Mouse (Mus musculus) heart, adult 2 months (tissue): ENCODE data around the gene Wwox. TPM values are rescaled to one million over a fixed set of nuclear protein-coding genes. Genes with fewer than 3 reads are reported as not detected.

Experiments
- DNase-seq, 2 experiments: peaks; one replicate each; pipeline ENCODE4 v3.0.0; 2021
- H3K27ac ChIP-seq: fragments of 200-600 bp; 2 replicates; pipeline ENCODE4 v1.8.1; 2022
- H3K27me3 ChIP-seq: fragments of 200-500 bp; 2 replicates; pipeline ENCODE4 v1.6.1; 2012; ENCODE audit warnings: mild to moderate bottlenecking, low read length, inconsistent platforms, mixed read lengths; ENCODE audit not compliant: control insufficient read depth, insufficient read depth
- H3K36me3 ChIP-seq: fragments of 200-500 bp; 2 replicates; pipeline ENCODE4 v1.6.1; 2012; ENCODE audit warnings: low read length, inconsistent platforms; ENCODE audit not compliant: control insufficient read depth, insufficient read depth
- H3K4me1 ChIP-seq: fragments of 200-500 bp; 2 replicates; pipeline ENCODE4 v1.6.1; 2011; ENCODE audit warnings: low read length; ENCODE audit not compliant: control insufficient read depth, insufficient read depth
- H3K4me3 ChIP-seq: fragments of 200-600 bp; 2 replicates; pipeline ENCODE4 v1.8.1; 2022
- H3K79me2 ChIP-seq: fragments of 200-500 bp; replicated peaks from 2 replicates; pipeline ENCODE4 v1.6.1; 2012; ENCODE audit warnings: mild to moderate bottlenecking, inconsistent platforms, low read length, moderate library complexity, mixed read lengths; ENCODE audit not compliant: control insufficient read depth, insufficient read depth
- H3K9ac ChIP-seq: fragments of 200-500 bp; 2 replicates; pipeline ENCODE4 v1.6.1; 2012; ENCODE audit warnings: low read depth, mild to moderate bottlenecking, control low read depth, inconsistent platforms, low read length, mixed read lengths
- CTCF ChIP-seq: fragments of 200-600 bp; IDR thresholded peaks from 2 replicates; pipeline ENCODE4 v1.8.1; 2022; ENCODE audit warnings: antibody characterized with exemption, mild to moderate bottlenecking, moderate library complexity
- EP300 ChIP-seq: fragments of 200-500 bp; IDR thresholded peaks from 2 replicates; pipeline ENCODE4 v1.6.1; 2011; ENCODE audit warnings: low read depth, low read length, control low read depth; ENCODE audit not compliant: insufficient read depth
- POLR2A ChIP-seq: fragments of 200-500 bp; IDR thresholded peaks from 2 replicates; pipeline ENCODE4 v1.6.1; 2011; ENCODE audit warnings: mild to moderate bottlenecking, low read depth, low read length, control low read depth; ENCODE audit not compliant: insufficient read depth
- WGBS: fragments of 180-500 bp; shearing (Covaris S2); methylation state at CpG from one replicate; pipeline ENCODE4 v1.1.7; 2018; 5-methylcytosine and 5-hydroxymethylcytosine counted together
- intact Hi-C: fragments of 180-260 bp; cut with DNase I; formaldehyde crosslinking; loops from one replicate; pipeline ENCODE4 v1.15.1; 2025
- polyA plus RNA-seq: library from polyadenylated mRNA; depleted of rRNA; stranded (reverse); fragments of >200 nt; gene quantifications from 2 replicates; pipeline ENCODE4 v1.2.3, GENCODE M21; 2012
- total RNA-seq, 2 experiments: library from RNA; stranded (reverse); gene quantifications; 2 replicates each; pipeline ENCODE4 v1.2.3; 2021

Gene Wwox
- total and polyA plus RNA-seq, 3 experiments = 3.3 to 4.6 (median 4.6) TPM

- H3K79me2 ChIP-seq = no peaks in the 10 kb centered on the region
- no peaks in the 10 kb centered on the region for H3K4me1 ChIP-seq
- no peak overlapping the region for H3K27ac ChIP-seq
- no peak overlapping the region for H3K9ac ChIP-seq
- no peaks in the 10 kb centered on the region for H3K27me3 ChIP-seq
- TF ChIP-seq EP300 (no peak), CTCF (no peak), POLR2A (no peak)
- H3K4me3 ChIP-seq = no peak overlapping the region
- no peaks in the 10 kb centered on the region for H3K36me3 ChIP-seq
- intact Hi-C loops = no loop called here
- DNase-seq = no peak
- WGBS = 46% methylated on average over 3 of the region's 3 CpGs
Observed at GRCm38 (mm10) chr8:115070225-115070624, 630.8 kb downstream of the Wwox start.

- H3K36me3 ChIP-seq = no peaks in the 10 kb centered on the region
- no peaks in the 10 kb centered on the region for H3K79me2 ChIP-seq
- no peak overlapping the region for H3K9ac ChIP-seq
- DNase-seq = no peak
- no peaks in the 10 kb centered on the region for H3K27me3 ChIP-seq
- intact Hi-C loops = no loop called here
- TF ChIP-seq CTCF = no peak
- TF ChIP-seq POLR2A = no peak
- TF ChIP-seq EP300 = no peak
- H3K4me3 ChIP-seq = no peak overlapping the region
- no peak overlapping the region for H3K27ac ChIP-seq
- H3K4me1 ChIP-seq = no peaks in the 10 kb centered on the region
- 95% methylated on average over 12 of the region's 12 CpGs for WGBS
Observed at GRCm38 (mm10) chr8:115071231-115071630, 631.8 kb downstream of the Wwox start.

- intact Hi-C loops = no loop called here
- no peaks in the 10 kb centered on the region for H3K36me3 ChIP-seq
- no peak for DNase-seq
- H3K79me2 ChIP-seq = no peaks in the 10 kb centered on the region
- TF ChIP-seq CTCF = no peak
- no peak for TF ChIP-seq EP300
- no peak for TF ChIP-seq POLR2A
- 89% methylated on average over 7 of the region's 7 CpGs for WGBS
- no peak overlapping the region for H3K9ac ChIP-seq
- H3K27me3 ChIP-seq = no peaks in the 10 kb centered on the region
- H3K4me1 ChIP-seq = no peaks in the 10 kb centered on the region
- no peak overlapping the region for H3K27ac ChIP-seq
- H3K4me3 ChIP-seq = no peak overlapping the region
Observed at GRCm38 (mm10) chr8:115078296-115078695, 638.8 kb downstream of the Wwox start.

GRCm38 (mm10) chr8:115081302-115082207 lies 642.1 kb downstream of the Wwox start:
- intact Hi-C loops = no loop called here
- H3K79me2 ChIP-seq = no peaks in the 10 kb centered on the region
- no peak for DNase-seq
- no peaks in the 10 kb centered on the region for H3K4me1 ChIP-seq
- no peak overlapping the region for H3K27ac ChIP-seq
- no peak overlapping the region for H3K4me3 ChIP-seq
- no peak overlapping the region for H3K9ac ChIP-seq
- WGBS = 67% methylated on average over 7 of the region's 7 CpGs
- TF ChIP-seq EP300 (no peak), CTCF (no peak), POLR2A (no peak)
- H3K27me3 ChIP-seq = no peaks in the 10 kb centered on the region
- no peaks in the 10 kb centered on the region for H3K36me3 ChIP-seq

- Histone ChIP-seq H3K27ac (no peak overlapping the region), H3K79me2 (no peaks in the 10 kb centered on the region), H3K27me3 (no peaks in the 10 kb centered on the region), H3K9ac (no peak overlapping the region), H3K4me1 (peaks cover 2% of the 10 kb centered on the region), H3K36me3 (no peaks in the 10 kb centered on the region), H3K4me3 (no peak overlapping the region)
- DNase-seq = no peak
- TF ChIP-seq POLR2A (no peak), EP300 (no peak), CTCF (peak; percentile 36; the same call in 1 of the 2 replicates)
- intact Hi-C loops = no loop called here
Observed at GRCm38 (mm10) chr8:115088162-115088561, 648.7 kb downstream of the Wwox start.

- Histone ChIP-seq H3K4me3 (no peak overlapping the region), H3K36me3 (no peaks in the 10 kb centered on the region), H3K27me3 (no peaks in the 10 kb centered on the region), H3K4me1 (peaks cover 2% of the 10 kb centered on the region), H3K9ac (no peak overlapping the region), H3K27ac (no peak overlapping the region), H3K79me2 (no peaks in the 10 kb centered on the region)
- TF ChIP-seq EP300 (no peak), POLR2A (no peak), CTCF (no peak)
- WGBS = 20% methylated on average over 7 of the region's 7 CpGs
- intact Hi-C loops = no loop called here
- no peak for DNase-seq
Observed at GRCm38 (mm10) chr8:115089744-115090143, 650.3 kb downstream of the Wwox start.
